Mouse (Mus musculus): ENCODE measurements around the gene Usp9x. TPM values are rescaled to one million over a fixed set of nuclear protein-coding genes. Genes with fewer than 3 reads are reported as not detected.
A peak's percentile ranks its signal among the peaks of the same experiment; 100 is the strongest.

Usp9x gene
- polyA plus RNA-seq, 1 experiment from 2014 or later: 10.8 TPM

- Histone ChIP-seq H3K9ac (replicated peaks) (no peak overlapping the region), H3K9me3 (ENCODE audit: low read length) (no peaks in the 10 kb centered on the region), H3K4me1 (ENCODE audit: insufficient read depth) (no peaks in the 10 kb centered on the region), H3K4me3 (ENCODE audit: low read depth, low read length) (no peak overlapping the region), H3K27me3 (ENCODE audit: insufficient read depth, low read length) (no peaks in the 10 kb centered on the region), H3K27ac (ENCODE audit: low read depth) (no peak overlapping the region), H3K4me2 (ENCODE audit: low read depth, low read length) (no peak overlapping the region), H3K36me3 (replicated peaks; ENCODE audit: insufficient read depth, low read length) (no peaks in the 10 kb centered on the region)
- TF ChIP-seq CTCF (IDR thresholded peaks at IDR 0.05; ENCODE audit: low read depth): no peak
- TF ChIP-seq EP300 (IDR thresholded peaks at IDR 0.05; ENCODE audit: low read depth): no peak
- WGBS (ENCODE audit: insufficient replicate concordance): 84% methylated on average over 4 of the region's 4 CpGs
- no peak for DNase-seq
- no peak for ATAC-seq
Measured at GRCm38 (mm10) chrX:13037085-13037484, 34.2 kb upstream of the Usp9x start.

GRCm38 (mm10) chrX:13039211-13039610 lies 32.1 kb upstream of the Usp9x start:
- Histone ChIP-seq H3K9ac (replicated peaks) (no peak overlapping the region), H3K4me2 (ENCODE audit: low read depth, low read length) (no peak overlapping the region), H3K4me1 (ENCODE audit: insufficient read depth) (peaks cover 3% of the 10 kb centered on the region; the same call in 1 of the 2 replicates), H3K36me3 (replicated peaks; ENCODE audit: insufficient read depth, low read length) (no peaks in the 10 kb centered on the region), H3K4me3 (ENCODE audit: low read depth, low read length) (no peak overlapping the region), H3K9me3 (ENCODE audit: low read length) (no peaks in the 10 kb centered on the region), H3K27me3 (ENCODE audit: insufficient read depth, low read length) (no peaks in the 10 kb centered on the region), H3K27ac (ENCODE audit: low read depth) (no peak overlapping the region)
- WGBS (ENCODE audit: insufficient replicate concordance): 59% methylated on average over 3 of the region's 3 CpGs
- DNase-seq: no peak
- no peak for ATAC-seq
- TF ChIP-seq CTCF (IDR thresholded peaks at IDR 0.05; ENCODE audit: low read depth) (no peak), EP300 (IDR thresholded peaks at IDR 0.05; ENCODE audit: low read depth) (no peak)

- no peak for DNase-seq
- no peaks in the 10 kb centered on the region for H3K9me3 ChIP-seq (ENCODE audit: low read length)
- no peak overlapping the region for H3K4me2 ChIP-seq (ENCODE audit: low read depth, low read length)
- no peak overlapping the region for H3K4me3 ChIP-seq (ENCODE audit: low read depth, low read length)
- WGBS (ENCODE audit: insufficient replicate concordance): 46% methylated on average over 1 of the region's 1 CpGs
- H3K36me3 ChIP-seq (replicated peaks; ENCODE audit: insufficient read depth, low read length): no peaks in the 10 kb centered on the region
- TF ChIP-seq EP300 (IDR thresholded peaks at IDR 0.05; ENCODE audit: low read depth) (no peak), CTCF (IDR thresholded peaks at IDR 0.05; ENCODE audit: low read depth) (no peak)
- no peak overlapping the region for H3K9ac ChIP-seq (replicated peaks)
- H3K27ac ChIP-seq (ENCODE audit: low read depth): no peak overlapping the region
- no peaks in the 10 kb centered on the region for H3K27me3 ChIP-seq (ENCODE audit: insufficient read depth, low read length)
- H3K4me1 ChIP-seq (ENCODE audit: insufficient read depth): peaks cover 3% of the 10 kb centered on the region; the same call in 1 of the 2 replicates
- no peak for ATAC-seq
Measured at GRCm38 (mm10) chrX:13040391-13040790, 30.9 kb upstream of the Usp9x start.

DNA sequence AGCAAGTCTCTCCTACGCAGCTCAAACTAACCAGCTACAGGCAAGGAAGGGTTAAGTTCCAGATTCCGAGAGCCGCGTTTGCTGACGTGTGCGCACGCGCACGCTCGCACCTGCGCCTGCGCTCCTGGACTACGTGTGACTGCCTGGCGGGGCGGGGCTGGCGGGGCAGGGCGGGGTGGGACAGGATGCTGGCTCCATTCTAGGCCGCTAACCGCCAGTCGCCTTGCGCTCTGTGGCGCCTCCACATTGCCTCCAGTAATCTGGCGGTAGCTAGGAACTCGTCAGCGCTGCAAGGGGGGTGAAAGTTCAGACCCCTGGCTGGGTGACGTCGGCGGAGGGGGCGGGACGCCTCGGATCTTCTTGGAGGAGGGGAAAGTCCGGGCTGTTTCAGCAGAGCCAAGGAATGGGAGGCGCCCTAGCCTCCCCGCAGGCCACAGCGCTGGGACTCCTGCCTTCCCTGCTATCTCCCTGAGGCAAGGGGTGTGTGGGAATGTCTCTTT lies 29.6 kb upstream of the Usp9x start:
- Histone ChIP-seq H3K4me1 (ENCODE audit: insufficient read depth) (peaks cover 3% of the 10 kb centered on the region; the same call in 1 of the 2 replicates), H3K4me3 (ENCODE audit: low read depth, low read length) (peak overlapping the region; percentile 44), H3K4me2 (ENCODE audit: low read depth, low read length) (peak overlapping the region; percentile 75), H3K36me3 (replicated peaks; ENCODE audit: insufficient read depth, low read length) (no peaks in the 10 kb centered on the region), H3K27me3 (ENCODE audit: insufficient read depth, low read length) (no peaks in the 10 kb centered on the region), H3K9ac (replicated peaks) (peak overlapping the region; percentile 53), H3K27ac (ENCODE audit: low read depth) (peak overlapping the region; percentile 82), H3K9me3 (ENCODE audit: low read length) (no peaks in the 10 kb centered on the region)
- DNase-seq (peak; percentile 91), ATAC-seq (peak; percentile 99)
- WGBS (ENCODE audit: insufficient replicate concordance): 6% methylated on average over 30 of the region's 35 CpGs
- TF ChIP-seq EP300 (IDR thresholded peaks at IDR 0.05; ENCODE audit: low read depth): no peak
- peak; percentile 31 for TF ChIP-seq CTCF (IDR thresholded peaks at IDR 0.05; ENCODE audit: low read depth)

- ATAC-seq: no peak
- no peak overlapping the region for H3K9ac ChIP-seq (replicated peaks)
Measured at GRCm38 (mm10) chrX:13043780-13044179, 27.5 kb upstream of the Usp9x start.

GRCm38 (mm10) chrX:13044666-13045065 lies 26.6 kb upstream of the Usp9x start:
- no peaks in the 10 kb centered on the region for H3K9me3 ChIP-seq (ENCODE audit: low read length)
- ATAC-seq (no peak), DNase-seq (no peak)
- no peak for TF ChIP-seq CTCF (IDR thresholded peaks at IDR 0.05; ENCODE audit: low read depth)
- no peak for TF ChIP-seq EP300 (IDR thresholded peaks at IDR 0.05; ENCODE audit: low read depth)
- no peak overlapping the region for H3K27ac ChIP-seq (ENCODE audit: low read depth)
- H3K4me2 ChIP-seq (ENCODE audit: low read depth, low read length): no peak overlapping the region
- H3K9ac ChIP-seq (replicated peaks): no peak overlapping the region
- peaks cover 3% of the 10 kb centered on the region; the same call in 1 of the 2 replicates for H3K4me1 ChIP-seq (ENCODE audit: insufficient read depth)
- no peak overlapping the region for H3K4me3 ChIP-seq (ENCODE audit: low read depth, low read length)
- no peaks in the 10 kb centered on the region for H3K36me3 ChIP-seq (replicated peaks; ENCODE audit: insufficient read depth, low read length)
- WGBS (ENCODE audit: insufficient replicate concordance): 73% methylated on average over 5 of the region's 5 CpGs
- no peaks in the 10 kb centered on the region for H3K27me3 ChIP-seq (ENCODE audit: insufficient read depth, low read length)

More at GRCm38 (mm10) chrX:13043780-13044179, 27.5 kb upstream of the Usp9x start:
- peaks cover 3% of the 10 kb centered on the region; the same call in 1 of the 2 replicates for H3K4me1 ChIP-seq (ENCODE audit: insufficient read depth)
- WGBS (ENCODE audit: insufficient replicate concordance): 83% methylated on average over 2 of the region's 2 CpGs
- H3K27me3 ChIP-seq (ENCODE audit: insufficient read depth, low read length): no peaks in the 10 kb centered on the region
- TF ChIP-seq EP300 (IDR thresholded peaks at IDR 0.05; ENCODE audit: low read depth): no peak
- TF ChIP-seq CTCF (IDR thresholded peaks at IDR 0.05; ENCODE audit: low read depth): no peak
- no peak overlapping the region for H3K4me2 ChIP-seq (ENCODE audit: low read depth, low read length)
- H3K4me3 ChIP-seq (ENCODE audit: low read depth, low read length): no peak overlapping the region
- no peak for DNase-seq
- H3K27ac ChIP-seq (ENCODE audit: low read depth): no peak overlapping the region
- no peaks in the 10 kb centered on the region for H3K36me3 ChIP-seq (replicated peaks; ENCODE audit: insufficient read depth, low read length)
- no peaks in the 10 kb centered on the region for H3K9me3 ChIP-seq (ENCODE audit: low read length)

All from liver, postnatal 0 days (tissue).